Mouse (Mus musculus): ENCODE results near the gene Spsb4.

GRCm38 (mm10) chr9:97026006-97026405 lies 7.4 kb upstream of the Spsb4 start:
- TF ChIP-seq USF1 (IDR thresholded peaks at IDR 0.05; ENCODE audit: low read depth) (no peak), MYOD1 (IDR thresholded peaks at IDR 0.05; ENCODE audit: control insufficient read depth in 1 of 3, insufficient read length in 2 of 3, low read depth in 2 of 3) (no peak), POLR2A (IDR thresholded peaks at IDR 0.05; ENCODE audit: insufficient read length, low read depth) (no peak), POLR2AphosphoS2 (IDR thresholded peaks at IDR 0.05; ENCODE audit: insufficient read length, low read depth) (no peak), REST (IDR thresholded peaks at IDR 0.05; ENCODE audit: insufficient read depth, insufficient read length) (no peak), TCF12 (IDR thresholded peaks at IDR 0.05; ENCODE audit: insufficient read depth, poor library complexity, severe bottlenecking) (no peak), MYOG (IDR thresholded peaks at IDR 0.05; ENCODE audit: control insufficient read depth in 1 of 3, insufficient read depth in 1 of 3, insufficient read length in 2 of 3, low read depth in 2 of 3) (no peak)
